In the genomic region with DNA sequence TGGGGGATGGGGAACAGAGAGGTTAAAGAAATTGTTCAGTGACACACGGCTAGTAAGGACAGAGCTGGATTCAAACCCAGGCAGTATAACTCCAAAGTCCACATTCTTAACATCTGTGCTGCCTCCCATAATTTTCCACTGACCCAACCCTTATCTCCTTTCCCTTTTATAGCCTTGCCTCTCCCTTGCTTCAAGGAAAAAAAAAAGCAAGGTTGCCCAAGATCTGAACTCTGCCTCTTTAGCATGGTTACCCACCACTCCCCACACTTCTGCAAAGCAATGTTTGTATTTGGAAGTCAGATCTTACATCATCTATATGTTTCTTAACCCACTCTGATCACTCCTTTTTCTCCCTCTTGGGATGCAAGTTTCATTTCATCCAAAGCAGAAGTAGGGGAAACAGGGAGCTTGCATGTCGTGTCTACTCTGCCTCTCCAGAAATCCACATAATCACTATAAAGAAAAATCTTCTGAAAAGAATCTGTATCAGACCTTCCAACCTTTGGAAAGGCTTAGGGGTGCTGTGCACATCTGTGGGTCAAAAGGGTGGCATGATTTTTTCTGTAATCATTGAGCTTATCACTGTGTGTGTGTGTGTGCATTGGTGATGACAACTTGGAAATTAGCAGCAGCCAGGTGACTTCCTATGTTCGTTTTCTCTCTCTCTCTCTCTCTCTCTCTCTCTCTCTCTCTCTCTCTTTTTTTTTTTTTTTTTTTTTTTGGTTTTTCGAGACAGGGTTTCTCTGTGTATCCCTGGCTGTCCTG, we compare ENCODE assay signal across 22 mouse cellular contexts. TPM values are rescaled to one million over a fixed set of nuclear protein-coding genes. Genes with fewer than 3 reads are reported as not detected.
A peak's percentile ranks its signal among the peaks of the same experiment; 100 is the strongest.
DNase-seq lines count a peak whose midpoint lies in the region; ATAC-seq and TF ChIP-seq lines count a peak whose summit lies in the region.
"Had no signal": no experiment of that assay in that cellular context is flagged by ENCODE, and none has a peak within 500 bp of the region (broad histone marks: within the 10 kb centered on the region; RNA-seq: fewer than 3 reads in every experiment).

No protein-coding gene starts in this region.

- H3K9me3 ChIP-seq in lung, postnatal 0 days (ENCODE audit: low read length): no peaks in the 10 kb centered on the region
- no peaks in the 10 kb centered on the region for H3K9me3 ChIP-seq in intestine, embryonic 16.5 days (ENCODE audit: control insufficient read depth, low read length)
- H3K9me3 ChIP-seq in midbrain, embryonic 11.5 days (ENCODE audit: control insufficient read depth, low read length): no peaks in the 10 kb centered on the region
- H3K9me3 ChIP-seq in heart, embryonic 10.5 days: no peaks in the 10 kb centered on the region
- H3K9me3 ChIP-seq: embryonic facial prominence, embryonic 15.5 days; forebrain, embryonic 15.5 days; heart, embryonic 13.5 days; hindbrain, embryonic 15.5 days had no signal

- no peaks in the 10 kb centered on the region for H3K36me3 ChIP-seq in lung, postnatal 0 days (ENCODE audit: insufficient read depth, low read length)
- H3K36me3 ChIP-seq in intestine, embryonic 16.5 days (ENCODE audit: control insufficient read depth, insufficient read depth, low read length): no peaks in the 10 kb centered on the region
- H3K36me3 ChIP-seq in midbrain, embryonic 11.5 days (ENCODE audit: control insufficient read depth, insufficient read depth, low read length): no peaks in the 10 kb centered on the region
- H3K36me3 ChIP-seq in heart, embryonic 10.5 days: no peaks in the 10 kb centered on the region
- H3K36me3 ChIP-seq: embryonic facial prominence, embryonic 15.5 days; forebrain, embryonic 15.5 days; heart, embryonic 13.5 days; hindbrain, embryonic 15.5 days had no signal

- no peaks in the 10 kb centered on the region for H3K27me3 ChIP-seq in lung, postnatal 0 days (replicated peaks; ENCODE audit: insufficient read depth, low read length)
- H3K27me3 ChIP-seq in intestine, embryonic 16.5 days (replicated peaks; ENCODE audit: control insufficient read depth, insufficient read depth, low read length): no peaks in the 10 kb centered on the region
- no peaks in the 10 kb centered on the region for H3K27me3 ChIP-seq in midbrain, embryonic 11.5 days (ENCODE audit: control insufficient read depth, insufficient read depth, low read length)
- no peaks in the 10 kb centered on the region for H3K27me3 ChIP-seq in heart, embryonic 10.5 days (ENCODE audit: insufficient read depth, poor library complexity, severe bottlenecking)
- H3K27me3 ChIP-seq: embryonic facial prominence, embryonic 15.5 days; forebrain, embryonic 15.5 days; heart, embryonic 13.5 days; hindbrain, embryonic 15.5 days; Patski had no signal

- H3K27ac ChIP-seq in lung, postnatal 0 days (ENCODE audit: low read length): no peak overlapping the region
- peak overlapping the region; percentile 81 for H3K27ac ChIP-seq in intestine, embryonic 16.5 days (ENCODE audit: low read length)
- H3K27ac ChIP-seq in midbrain, embryonic 11.5 days (ENCODE audit: low read depth, low read length): no peak overlapping the region
- H3K27ac ChIP-seq in heart, embryonic 10.5 days: no peak overlapping the region
- H3K27ac ChIP-seq: embryonic facial prominence, embryonic 15.5 days; forebrain, embryonic 15.5 days; heart, embryonic 13.5 days; hindbrain, embryonic 15.5 days had no signal

- TF ChIP-seq CTCF in lung, postnatal 0 days (IDR thresholded peaks at IDR 0.05): no peak

- H3K4me2 ChIP-seq in lung, postnatal 0 days (replicated peaks; ENCODE audit: low read depth, low read length): no peak overlapping the region
- H3K4me2 ChIP-seq in intestine, embryonic 16.5 days (ENCODE audit: low read depth, low read length): peak overlapping the region; percentile 18; the same call in 1 of the 2 replicates
- H3K4me2 ChIP-seq in midbrain, embryonic 11.5 days: no peak overlapping the region
- H3K4me2 ChIP-seq: embryonic facial prominence, embryonic 15.5 days; forebrain, embryonic 15.5 days; heart, embryonic 13.5 days; hindbrain, embryonic 15.5 days had no signal

- ATAC-seq in lung, postnatal 0 days: no peak
- ATAC-seq in intestine, embryonic 16.5 days: peak; percentile 87
- peak; percentile 93 for ATAC-seq in megakaryocyte progenitor cell, adult 5-6 weeks (replicated peaks; ENCODE audit: poor library complexity)
- no peak for ATAC-seq in midbrain, embryonic 11.5 days (ENCODE audit: low FRiP score)
- ATAC-seq: activated CD4-positive, CD25-positive, alpha-beta regulatory T cell, adult 4 months; forebrain, embryonic 15.5 days; Patski had no signal

- H3K9ac ChIP-seq in lung, postnatal 0 days (replicated peaks; ENCODE audit: low read depth): no peak overlapping the region
- H3K9ac ChIP-seq in intestine, embryonic 16.5 days (ENCODE audit: low read depth, low read length): no peak overlapping the region
- H3K9ac ChIP-seq in midbrain, embryonic 11.5 days (ENCODE audit: low read length): no peak overlapping the region
- H3K9ac ChIP-seq: embryonic facial prominence, embryonic 15.5 days; forebrain, embryonic 15.5 days; heart, embryonic 13.5 days; hindbrain, embryonic 15.5 days had no signal

- no peak overlapping the region for H3K4me3 ChIP-seq in lung, postnatal 0 days (ENCODE audit: low read depth, low read length)
- H3K4me3 ChIP-seq in intestine, embryonic 16.5 days (ENCODE audit: low read length): no peak overlapping the region
- H3K4me3 ChIP-seq in midbrain, embryonic 11.5 days (ENCODE audit: low read depth, low read length): no peak overlapping the region
- H3K4me3 ChIP-seq in heart, embryonic 10.5 days: no peak overlapping the region
- H3K4me3 ChIP-seq: embryonic facial prominence, embryonic 15.5 days; erythroblast, embryonic 14.5 days; forebrain, embryonic 15.5 days; heart, embryonic 13.5 days; hindbrain, embryonic 15.5 days had no signal

- H3K4me1 ChIP-seq in lung, postnatal 0 days (ENCODE audit: insufficient read depth, low read depth, low read length): no peaks in the 10 kb centered on the region
- peaks cover 4% of the 10 kb centered on the region; the same call in 1 of the 2 replicates for H3K4me1 ChIP-seq in intestine, embryonic 16.5 days (ENCODE audit: control insufficient read depth, insufficient read depth, low read length)
- no peaks in the 10 kb centered on the region for H3K4me1 ChIP-seq in midbrain, embryonic 11.5 days (ENCODE audit: control insufficient read depth, insufficient read depth, low read length)
- no peaks in the 10 kb centered on the region for H3K4me1 ChIP-seq in heart, embryonic 10.5 days
- H3K4me1 ChIP-seq: embryonic facial prominence, embryonic 15.5 days; forebrain, embryonic 15.5 days; heart, embryonic 13.5 days; hindbrain, embryonic 15.5 days had no signal

- peak; percentile 32 for DNase-seq in lung, postnatal 0 days (ENCODE audit: low spot score)
- no peak for DNase-seq in lung, postnatal 10 days
- DNase-seq in yolk sac, embryonic 10.5 days (ENCODE audit: low spot score): peak; percentile 60
- no peak for DNase-seq in midbrain, embryonic 11.5 days (ENCODE audit: low spot score, missing footprints)
- no peak for DNase-seq in heart, embryonic 10.5 days (ENCODE audit: low spot score)
- no peak for DNase-seq in right cerebral cortex, postnatal 14 days
- DNase-seq: adrenal gland, postnatal 25 days; cerebellum, adult 18-20 months; cerebellum, adult 9-11 months; cerebellum, postnatal 36 days; embryo, embryonic 11 days; gastrocnemius, postnatal 10 days; heart, postnatal 36 days had no signal

- no peak for TF ChIP-seq EP300 in lung, postnatal 0 days (IDR thresholded peaks at IDR 0.05)

- WGBS in lung, postnatal 0 days: 65% methylated on average over 3 of the region's 4 CpGs
- WGBS in intestine, embryonic 16.5 days: 52% methylated on average over 3 of the region's 4 CpGs
- WGBS in midbrain, embryonic 11.5 days: 93% methylated on average over 3 of the region's 4 CpGs
- WGBS in heart, embryonic 10.5 days: 65% methylated on average over 4 of the region's 4 CpGs

RNA-seq across cellular contexts. Expression of gene Ank, which starts 33.4 kb away (rescaled TPM):
- 6.8 and 9.3 TPM in 2 replicates for polyA plus RNA-seq in lung, postnatal 0 days (2015; fragmentation: Nextera tagmentation; extraction: Ambion mirVana)
- 5.9 and 12.1 TPM in 2 replicates for polyA plus RNA-seq in intestine, embryonic 16.5 days (2015; fragmentation: Nextera tagmentation; extraction: Ambion mirVana)
- 23.2 and 24.7 TPM in 2 replicates for total RNA-seq in megakaryocyte progenitor cell, adult 5-6 weeks (2015)
- total RNA-seq in megakaryocyte progenitor cell, adult 5-6 weeks (2017): 9.7 and 10.3 TPM in 2 replicates
- polyA plus RNA-seq in midbrain, embryonic 11.5 days (2014; fragmentation: Nextera tagmentation; extraction: Ambion mirVana): 8.2 and 8.6 TPM in 2 replicates
- polyA plus RNA-seq in heart, embryonic 10.5 days (2016; fragmentation: Nextera tagmentation; extraction: Ambion mirVana): 8.4 and 11.0 TPM in 2 replicates

Comparison
In these comparisons a context has a peak if more than half of its experiments do, and no peak if none do; other contexts are left out.
1. DNase-seq: peak in lung, postnatal 0 days (single experiment) and yolk sac, embryonic 10.5 days (single experiment); none in lung, postnatal 10 days (single experiment), midbrain, embryonic 11.5 days (single experiment), heart, embryonic 10.5 days (single experiment) and right cerebral cortex, postnatal 14 days (single experiment).
2. ATAC-seq: peak in intestine, embryonic 16.5 days (single experiment) and megakaryocyte progenitor cell, adult 5-6 weeks (single experiment); none in lung, postnatal 0 days (single experiment) and midbrain, embryonic 11.5 days (single experiment).